Comparison of ENCODE assay signal across 16 mouse cellular contexts in genomic region chr15:87334430-87334829, GRCm38 (mm10).
DNase-seq lines count a peak whose midpoint lies in the region; ATAC-seq and TF ChIP-seq lines count a peak whose summit lies in the region.
"Had no signal": no experiment of that assay in that cellular context is flagged by ENCODE, and none has a peak within 500 bp of the region (broad histone marks: within the 10 kb centered on the region; RNA-seq: fewer than 3 reads in every experiment).

No protein-coding gene starts in this region.

- no peak for TF ChIP-seq EP300 in liver, embryonic 14.5 days (IDR thresholded peaks at IDR 0.05; ENCODE audit: low read depth)
- TF ChIP-seq EP300 in MEL (IDR thresholded peaks at IDR 0.05; ENCODE audit: low read depth in 1 of 2, low read length in 2 of 2), result no peak

- no peaks in the 10 kb centered on the region for H3K79me2 ChIP-seq in MEL (ENCODE audit: control insufficient read depth, insufficient read depth, low read length, poor library complexity)

- WGBS in forebrain, embryonic 14.5 days, result 75% methylated on average over 4 of the region's 4 CpGs
- 70% methylated on average over 4 of the region's 4 CpGs for WGBS in forebrain, embryonic 11.5 days
- WGBS in liver, embryonic 14.5 days (ENCODE audit: insufficient replicate concordance), result 45% methylated on average over 4 of the region's 4 CpGs
- WGBS in liver, embryonic 11.5 days, result 61% methylated on average over 4 of the region's 4 CpGs
- 68% methylated on average over 4 of the region's 4 CpGs for WGBS in neural tube, embryonic 11.5 days

- peak; percentile 13 for DNase-seq in forebrain, embryonic 14.5 days (ENCODE audit: low spot score)
- no peak for DNase-seq in forebrain, embryonic 11.5 days (ENCODE audit: low spot score)
- no peak for DNase-seq in liver, embryonic 14.5 days (ENCODE audit: low read depth in 3 of 3, low spot score in 3 of 3)
- no peak for DNase-seq in liver, embryonic 11.5 days (ENCODE audit: low spot score)
- no peak for DNase-seq in MEL (ENCODE audit: low read depth, low spot score)
- DNase-seq in neural tube, embryonic 11.5 days (ENCODE audit: low spot score), result peak; percentile 40
- no peak for DNase-seq in frontal cortex, postnatal 14 days (ENCODE audit: low spot score in 2 of 2)
- no peak for DNase-seq in frontal cortex, postnatal 36 days (ENCODE audit: low spot score in 2 of 2)
- DNase-seq: B cell, adult 2 months; heart, adult 18-20 months; liver, embryonic 13.5 days; right cerebral cortex, postnatal 25 days had no signal

- no peaks in the 10 kb centered on the region for H3K27me3 ChIP-seq in forebrain, embryonic 14.5 days (replicated peaks; ENCODE audit: control insufficient read depth, insufficient read depth, low read length)
- no peaks in the 10 kb centered on the region for H3K27me3 ChIP-seq in forebrain, embryonic 11.5 days (ENCODE audit: control insufficient read depth, insufficient read depth, low read length)
- no peaks in the 10 kb centered on the region for H3K27me3 ChIP-seq in liver, embryonic 14.5 days (ENCODE audit: control insufficient read depth, insufficient read depth, low read length)
- H3K27me3 ChIP-seq in liver, embryonic 11.5 days (replicated peaks; ENCODE audit: control insufficient read depth, insufficient read depth, low read length), result no peaks in the 10 kb centered on the region
- H3K27me3 ChIP-seq in MEL (ENCODE audit: control insufficient read depth in 1 of 2, insufficient read depth in 2 of 2, low read length in 2 of 2), result no peaks in the 10 kb centered on the region
- no peaks in the 10 kb centered on the region for H3K27me3 ChIP-seq in neural tube, embryonic 11.5 days (ENCODE audit: control insufficient read depth, insufficient read depth, low read length)
- H3K27me3 ChIP-seq: embryonic facial prominence, embryonic 12.5 days; forebrain, embryonic 13.5 days; liver, embryonic 13.5 days; stomach, embryonic 15.5 days had no signal

- ATAC-seq in forebrain, embryonic 14.5 days, result no peak
- no peak for ATAC-seq in forebrain, embryonic 11.5 days (replicated peaks; ENCODE audit: low FRiP score)
- no peak for ATAC-seq in liver, embryonic 14.5 days (ENCODE audit: insufficient read depth)
- ATAC-seq in liver, embryonic 11.5 days (replicated peaks; ENCODE audit: low FRiP score), result no peak
- no peak for ATAC-seq in neural tube, embryonic 11.5 days (ENCODE audit: insufficient read depth, low FRiP score, low TSS enrichment)

- peaks cover 10% of the 10 kb centered on the region for H3K4me1 ChIP-seq in forebrain, embryonic 14.5 days (ENCODE audit: control insufficient read depth, insufficient read depth, low read length)
- no peaks in the 10 kb centered on the region for H3K4me1 ChIP-seq in forebrain, embryonic 11.5 days (replicated peaks; ENCODE audit: control insufficient read depth, insufficient read depth, low read length)
- no peaks in the 10 kb centered on the region for H3K4me1 ChIP-seq in liver, embryonic 14.5 days (replicated peaks; ENCODE audit: control insufficient read depth in 2 of 2, insufficient read depth in 2 of 2, low read length in 1 of 2)
- H3K4me1 ChIP-seq in liver, embryonic 11.5 days (replicated peaks; ENCODE audit: control insufficient read depth, insufficient read depth, low read length), result no peaks in the 10 kb centered on the region
- no peaks in the 10 kb centered on the region for H3K4me1 ChIP-seq in MEL (ENCODE audit: control insufficient read depth in 1 of 2, insufficient read depth in 2 of 2, low read length in 2 of 2)
- no peaks in the 10 kb centered on the region for H3K4me1 ChIP-seq in neural tube, embryonic 11.5 days (ENCODE audit: control insufficient read depth, insufficient read depth, low read length)
- H3K4me1 ChIP-seq: embryonic facial prominence, embryonic 12.5 days; liver, embryonic 13.5 days; stomach, embryonic 15.5 days had no signal

- TF ChIP-seq RAD21 in MEL (IDR thresholded peaks at IDR 0.05; ENCODE audit: low read depth, low read length), result no peak

- no peak overlapping the region for H3K4me3 ChIP-seq in forebrain, embryonic 14.5 days (ENCODE audit: low read depth, low read length)
- no peak overlapping the region for H3K4me3 ChIP-seq in forebrain, embryonic 11.5 days (ENCODE audit: low read depth, low read length)
- no peak overlapping the region for H3K4me3 ChIP-seq in liver, embryonic 14.5 days (ENCODE audit: insufficient read depth in 1 of 2, low read depth in 2 of 2, low read length in 2 of 2)
- no peak overlapping the region for H3K4me3 ChIP-seq in liver, embryonic 11.5 days (ENCODE audit: low read depth, low read length)
- no peak overlapping the region for H3K4me3 ChIP-seq in MEL (ENCODE audit: control insufficient read depth in 1 of 2, insufficient read depth in 1 of 2, low read depth in 2 of 2, low read length in 2 of 2)
- no peak overlapping the region for H3K4me3 ChIP-seq in neural tube, embryonic 11.5 days (ENCODE audit: low read depth, low read length)
- H3K4me3 ChIP-seq: embryonic facial prominence, embryonic 12.5 days; forebrain, embryonic 13.5 days; hindbrain, embryonic 10.5 days; liver, embryonic 13.5 days; stomach, embryonic 15.5 days had no signal

- no peak overlapping the region for H3K27ac ChIP-seq in forebrain, embryonic 14.5 days (ENCODE audit: low read depth, low read length)
- no peak overlapping the region for H3K27ac ChIP-seq in forebrain, embryonic 11.5 days (ENCODE audit: low read depth, low read length)
- no peak overlapping the region for H3K27ac ChIP-seq in liver, embryonic 14.5 days
- no peak overlapping the region for H3K27ac ChIP-seq in liver, embryonic 11.5 days (ENCODE audit: low read depth, low read length)
- H3K27ac ChIP-seq in MEL (ENCODE audit: control insufficient read depth, low read depth, low read length), result no peak overlapping the region
- no peak overlapping the region for H3K27ac ChIP-seq in neural tube, embryonic 11.5 days (ENCODE audit: low read depth, low read length)
- H3K27ac ChIP-seq: embryonic facial prominence, embryonic 12.5 days; hindbrain, embryonic 10.5 days; liver, embryonic 13.5 days; stomach, embryonic 15.5 days had no signal

- 0 out of 2 replicates have a peak, but pooled peaks have one; percentile 27 for TF ChIP-seq CTCF in liver, embryonic 14.5 days (IDR thresholded peaks at IDR 0.05; ENCODE audit: low read depth)
- TF ChIP-seq CTCF in MEL (IDR thresholded peaks at IDR 0.05 in 2 of 3, conservative IDR thresholded peaks at IDR 0.05 in 1 of 3; ENCODE audit: control insufficient read depth in 1 of 3, insufficient read depth in 1 of 3, low read depth in 2 of 3, low read length in 3 of 3, poor library complexity in 1 of 3, severe bottlenecking in 1 of 3), result peak in 2 of 3 experiments; percentile 5 to 9; a peak in 1 of 6 replicates

- TF ChIP-seq POLR2A in MEL (IDR thresholded peaks at IDR 0.05; ENCODE audit: control insufficient read depth in 1 of 2, insufficient read depth in 1 of 2, low read depth in 1 of 2, low read length in 2 of 2, poor library complexity in 1 of 2), result no peak

- no peak overlapping the region for H3K4me2 ChIP-seq in forebrain, embryonic 14.5 days (ENCODE audit: low read length)
- no peak overlapping the region for H3K4me2 ChIP-seq in forebrain, embryonic 11.5 days (ENCODE audit: low read depth, low read length, severe bottlenecking)
- no peak overlapping the region for H3K4me2 ChIP-seq in liver, embryonic 14.5 days (ENCODE audit: low read depth)
- H3K4me2 ChIP-seq in liver, embryonic 11.5 days, result no peak overlapping the region
- no peak overlapping the region for H3K4me2 ChIP-seq in neural tube, embryonic 11.5 days (ENCODE audit: low read depth)
- H3K4me2 ChIP-seq: embryonic facial prominence, embryonic 12.5 days; forebrain, embryonic 13.5 days; liver, embryonic 13.5 days; stomach, embryonic 15.5 days had no signal

- H3K9me3 ChIP-seq in forebrain, embryonic 14.5 days (replicated peaks; ENCODE audit: control insufficient read depth, low read length), result no peaks in the 10 kb centered on the region
- no peaks in the 10 kb centered on the region for H3K9me3 ChIP-seq in forebrain, embryonic 11.5 days (ENCODE audit: control insufficient read depth, low read length)
- H3K9me3 ChIP-seq in liver, embryonic 14.5 days (ENCODE audit: control insufficient read depth, low read length), result no peaks in the 10 kb centered on the region; the same call in 1 of the 2 replicates
- no peaks in the 10 kb centered on the region for H3K9me3 ChIP-seq in liver, embryonic 11.5 days (ENCODE audit: control insufficient read depth, low read length)
- H3K9me3 ChIP-seq in MEL (replicated peaks; ENCODE audit: insufficient read depth, low read length), result no peaks in the 10 kb centered on the region
- H3K9me3 ChIP-seq in neural tube, embryonic 11.5 days (ENCODE audit: control insufficient read depth, low read length), result no peaks in the 10 kb centered on the region
- H3K9me3 ChIP-seq: embryonic facial prominence, embryonic 12.5 days; forebrain, embryonic 13.5 days; hindbrain, embryonic 10.5 days; stomach, embryonic 15.5 days had no signal

- H3K9ac ChIP-seq in forebrain, embryonic 14.5 days (ENCODE audit: low read length), result no peak overlapping the region
- no peak overlapping the region for H3K9ac ChIP-seq in forebrain, embryonic 11.5 days (ENCODE audit: low read length)
- H3K9ac ChIP-seq in liver, embryonic 14.5 days (replicated peaks), result no peak overlapping the region
- H3K9ac ChIP-seq in liver, embryonic 11.5 days (ENCODE audit: low read depth, low read length), result no peak overlapping the region
- H3K9ac ChIP-seq in MEL (ENCODE audit: control insufficient read depth, low read depth, low read length, poor library complexity, severe bottlenecking), result no peak overlapping the region
- H3K9ac ChIP-seq in neural tube, embryonic 11.5 days (ENCODE audit: low read length), result no peak overlapping the region
- H3K9ac ChIP-seq: embryonic facial prominence, embryonic 12.5 days; forebrain, embryonic 13.5 days; liver, embryonic 13.5 days; stomach, embryonic 15.5 days had no signal

- H3K36me3 ChIP-seq in forebrain, embryonic 14.5 days (ENCODE audit: control insufficient read depth, insufficient read depth, low read length), result no peaks in the 10 kb centered on the region
- no peaks in the 10 kb centered on the region for H3K36me3 ChIP-seq in forebrain, embryonic 11.5 days (ENCODE audit: control insufficient read depth, insufficient read depth, low read length)
- no peaks in the 10 kb centered on the region for H3K36me3 ChIP-seq in liver, embryonic 14.5 days (replicated peaks; ENCODE audit: control insufficient read depth, insufficient read depth, low read depth)
- no peaks in the 10 kb centered on the region for H3K36me3 ChIP-seq in liver, embryonic 11.5 days (ENCODE audit: control insufficient read depth, insufficient read depth, low read length)
- H3K36me3 ChIP-seq in MEL (ENCODE audit: control insufficient read depth in 1 of 2, insufficient read depth in 2 of 2, low read length in 2 of 2), result no peaks in the 10 kb centered on the region
- no peaks in the 10 kb centered on the region for H3K36me3 ChIP-seq in neural tube, embryonic 11.5 days (ENCODE audit: control insufficient read depth, insufficient read depth, low read length)
- H3K36me3 ChIP-seq: embryonic facial prominence, embryonic 12.5 days; hindbrain, embryonic 10.5 days; liver, embryonic 13.5 days; stomach, embryonic 15.5 days had no signal

TF ChIP-seq in MEL, 35 proteins besides CTCF, POLR2A, EP300 and RAD21 (continues in another document):
- TF ChIP-seq USF1 (IDR thresholded peaks at IDR 0.05; ENCODE audit: low read depth, low read length), result no peak
- TF ChIP-seq GATA1 (IDR thresholded peaks at IDR 0.05; ENCODE audit: low read depth, low read length), result no peak
- TF ChIP-seq USF2 (IDR thresholded peaks at IDR 0.05; ENCODE audit: borderline replicate concordance in 1 of 2, insufficient read depth in 1 of 2, low read depth in 1 of 2, low read length in 2 of 2), result no peak

Comparison
In these comparisons a context has a peak if more than half of its experiments do, and no peak if none do; other contexts are left out.
1. DNase-seq: peak in forebrain, embryonic 14.5 days (single experiment) and neural tube, embryonic 11.5 days (single experiment); none in forebrain, embryonic 11.5 days (single experiment), liver, embryonic 14.5 days (0 of 3), liver, embryonic 11.5 days (single experiment), MEL (single experiment), frontal cortex, postnatal 14 days (0 of 2) and frontal cortex, postnatal 36 days (0 of 2).